Comparison of ENCODE assay signal across 8 mouse cellular contexts in genomic region chr2:181598454-181599351, GRCm38 (mm10). TPM values are rescaled to one million over a fixed set of nuclear protein-coding genes. Genes with fewer than 3 reads are reported as not detected.
DNase-seq lines count a peak whose midpoint lies in the region; ATAC-seq and TF ChIP-seq lines count a peak whose summit lies in the region.

Samd10 (minus strand) TSS chr2:181599212.

- 0 out of 2 replicates have a peak, but pooled peaks have one; percentile 1 for TF ChIP-seq CTCF in cerebellum, adult 2 months (IDR thresholded peaks at IDR 0.05; ENCODE audit: borderline replicate concordance, insufficient read depth, low read depth, low read length)

- WGBS in cerebellum, adult 2 months, result under 1% methylated on average over 71 of the region's 71 CpGs
- WGBS in limb, embryonic 12.5 days, result 2% methylated on average over 71 of the region's 71 CpGs
- 1% methylated on average over 71 of the region's 71 CpGs for WGBS in midbrain, embryonic 11.5 days

- peak within 1 kb of the TSS; percentile 87 for H3K4me2 ChIP-seq in limb, embryonic 12.5 days
- H3K4me2 ChIP-seq in midbrain, embryonic 11.5 days, result peak within 1 kb of the TSS; percentile 93

- H3K4me1 ChIP-seq in cerebellum, adult 2 months (ENCODE audit: control insufficient read depth, insufficient read depth, low read length), result peaks cover 13% of the 10 kb centered on the region
- peaks cover 27% of the 10 kb centered on the region for H3K4me1 ChIP-seq in limb, embryonic 12.5 days (replicated peaks)
- peaks cover 17% of the 10 kb centered on the region for H3K4me1 ChIP-seq in midbrain, embryonic 11.5 days (ENCODE audit: control insufficient read depth, insufficient read depth, low read length)

- peak within 1 kb of the TSS; percentile 91 for H3K27ac ChIP-seq in cerebellum, adult 2 months (ENCODE audit: insufficient read depth, low read length)
- 0 out of 2 replicates have a peak within 1 kb of the TSS, but pooled peaks have one; percentile 23 for H3K27ac ChIP-seq in limb, embryonic 12.5 days
- H3K27ac ChIP-seq in midbrain, embryonic 11.5 days (ENCODE audit: low read depth, low read length), result peak within 1 kb of the TSS; percentile 71

- no peaks in the 10 kb centered on the region for H3K9me3 ChIP-seq in limb, embryonic 12.5 days
- no peaks in the 10 kb centered on the region for H3K9me3 ChIP-seq in midbrain, embryonic 11.5 days (ENCODE audit: control insufficient read depth, low read length)

- H3K36me3 ChIP-seq in limb, embryonic 12.5 days, result no peaks in the 10 kb centered on the region
- H3K36me3 ChIP-seq in midbrain, embryonic 11.5 days (ENCODE audit: control insufficient read depth, insufficient read depth, low read length), result no peaks in the 10 kb centered on the region
- H3K36me3 ChIP-seq in splenic B cell, adult 2 months (ENCODE audit: control insufficient read depth, insufficient read depth, low read length, poor library complexity, severe bottlenecking), result no peaks in the 10 kb centered on the region

- H3K4me3 ChIP-seq in cerebellum, adult 2 months (replicated peaks; ENCODE audit: insufficient read depth, low read depth, low read length), result peak within 1 kb of the TSS; percentile 54
- peak within 1 kb of the TSS; percentile 67 for H3K4me3 ChIP-seq in limb, embryonic 12.5 days (replicated peaks)
- H3K4me3 ChIP-seq in midbrain, embryonic 11.5 days (ENCODE audit: low read depth, low read length), result peak within 1 kb of the TSS; percentile 71

- peak; percentile 78 for TF ChIP-seq POLR2A in cerebellum, adult 2 months (IDR thresholded peaks at IDR 0.05; ENCODE audit: borderline replicate concordance, insufficient read depth, low read length)

- ATAC-seq in limb, embryonic 12.5 days (ENCODE audit: insufficient number of reproducible peaks, insufficient read depth, low FRiP score, low TSS enrichment, low read depth), result no peak
- ATAC-seq in midbrain, embryonic 11.5 days (ENCODE audit: low FRiP score), result peak; percentile 26

- H3K9ac ChIP-seq in limb, embryonic 12.5 days (replicated peaks), result peak within 1 kb of the TSS; percentile 69
- peak within 1 kb of the TSS; percentile 96 for H3K9ac ChIP-seq in midbrain, embryonic 11.5 days (ENCODE audit: low read length)

- H3K27me3 ChIP-seq in cerebellum, adult 2 months (ENCODE audit: control insufficient read depth, insufficient read depth, low read length), result no peaks in the 10 kb centered on the region
- H3K27me3 ChIP-seq in limb, embryonic 12.5 days, result peaks cover 27% of the 10 kb centered on the region
- no peaks in the 10 kb centered on the region for H3K27me3 ChIP-seq in midbrain, embryonic 11.5 days (ENCODE audit: control insufficient read depth, insufficient read depth, low read length)
- no peaks in the 10 kb centered on the region for H3K27me3 ChIP-seq in splenic B cell, adult 2 months (ENCODE audit: control insufficient read depth, insufficient read depth, low read length, poor library complexity, severe bottlenecking)

- DNase-seq in layer of hippocampus, adult 11-12 months (ENCODE audit: low spot score), result peak; percentile 54
- no peak for DNase-seq in layer of hippocampus, adult 9-10 months (ENCODE audit: low spot score)
- peak; percentile 84 to 85 for DNase-seq in cerebellum, adult 2 months
- no peak for DNase-seq in gonadal fat pad, adult 2 months (ENCODE audit: low read depth)
- DNase-seq in kidney, adult 18-20 months, result peak; percentile 78
- DNase-seq in midbrain, embryonic 11.5 days (ENCODE audit: low spot score, missing footprints), result peak; percentile 96
- DNase-seq in splenic B cell, adult 2 months (ENCODE audit: low read depth, low spot score), result peak; percentile 72

RNA-seq across cellular contexts. Expression of gene Samd10, which starts in this region (rescaled TPM):
- polyA plus RNA-seq in cerebellum, adult 2 months (2012; rRNA removed), result 61.0 and 62.2 TPM in 2 replicates
- polyA plus RNA-seq in gonadal fat pad, adult 2 months (2012; rRNA removed), result 54.5 and 62.2 TPM in 2 replicates
- 11.6 and 13.0 TPM in 2 replicates for polyA plus RNA-seq in limb, embryonic 12.5 days (2016; fragmentation: Nextera tagmentation; extraction: Ambion mirVana)
- polyA plus RNA-seq in midbrain, embryonic 11.5 days (2014; fragmentation: Nextera tagmentation; extraction: Ambion mirVana), result 63.4 and 64.4 TPM in 2 replicates

Comparison
In these comparisons a context has a peak if more than half of its experiments do, and no peak if none do; other contexts are left out.
1. DNase-seq: peak in layer of hippocampus, adult 11-12 months (single experiment), cerebellum, adult 2 months (2 of 2), kidney, adult 18-20 months (single experiment), midbrain, embryonic 11.5 days (single experiment) and splenic B cell, adult 2 months (single experiment); none in layer of hippocampus, adult 9-10 months (single experiment) and gonadal fat pad, adult 2 months (single experiment).
2. H3K27ac ChIP-seq: peak in every context shown above with its lines; median percentile 91 in cerebellum, adult 2 months; 71 in midbrain, embryonic 11.5 days; 23 in limb, embryonic 12.5 days.
3. Peak in every context shown above with its lines, with median percentiles within 50 percentile points of each other: H3K4me3 ChIP-seq.